Mouse (Mus musculus): ENCODE measurements at regions not wholly inside any gene's neighbourhood (a gene's known extent, or its start where the extent isn't known, plus 50 kb on each side); places are given as distances from the start of the nearest gene placed in this dataset.

- TF ChIP-seq CTCF (IDR thresholded peaks at IDR 0.05; ENCODE audit: borderline replicate concordance, insufficient read depth, low read depth, low read length) (no peak), POLR2A (IDR thresholded peaks at IDR 0.05; ENCODE audit: borderline replicate concordance, insufficient read depth, low read length) (no peak)
Observed at GRCm38 (mm10) chr6:14122311-14122710, 251.0 kb upstream of the 2610001J05Rik start.
